8 mouse cellular contexts compared by ENCODE assay signal in genomic region chr11:29714789-29715188, GRCm38 (mm10). TPM values are rescaled to one million over a fixed set of nuclear protein-coding genes. Genes with fewer than 3 reads are reported as not detected.
DNase-seq lines count a peak whose midpoint lies in the region; ATAC-seq and TF ChIP-seq lines count a peak whose summit lies in the region.
"Had no signal": no experiment of that assay in that cellular context is flagged by ENCODE, and none has a peak within 500 bp of the region (broad histone marks: within the 10 kb centered on the region; RNA-seq: fewer than 3 reads in every experiment).

No protein-coding gene starts in this region.

- H3K9ac ChIP-seq in intestine, postnatal 0 days (ENCODE audit: low read depth, low read length): no peak overlapping the region
- no peak overlapping the region for H3K9ac ChIP-seq in intestine, embryonic 15.5 days

- H3K27ac ChIP-seq in intestine, postnatal 0 days (ENCODE audit: low read depth, low read length): no peak overlapping the region
- no peak overlapping the region for H3K27ac ChIP-seq in intestine, embryonic 15.5 days
- no peak overlapping the region for H3K27ac ChIP-seq in cortical plate, adult 2 months (ENCODE audit: insufficient read depth, low read length)

- no peaks in the 10 kb centered on the region for H3K27me3 ChIP-seq in intestine, postnatal 0 days (replicated peaks; ENCODE audit: control insufficient read depth, insufficient read depth, low read length)
- no peaks in the 10 kb centered on the region for H3K27me3 ChIP-seq in intestine, embryonic 15.5 days (replicated peaks)
- H3K27me3 ChIP-seq: megakaryocyte, embryonic 14.5 days had no signal

- 0 out of 2 replicates have a peak, but pooled peaks cover 4% of the 10 kb centered on the region for H3K4me1 ChIP-seq in intestine, postnatal 0 days (replicated peaks; ENCODE audit: control insufficient read depth, insufficient read depth, low read length)
- peaks cover 5% of the 10 kb centered on the region for H3K4me1 ChIP-seq in intestine, embryonic 15.5 days (replicated peaks)
- H3K4me1 ChIP-seq in cortical plate, adult 2 months (ENCODE audit: control insufficient read depth, insufficient read depth, low read length): no peaks in the 10 kb centered on the region

- DNase-seq in thymus, postnatal 14 days: peak; percentile 17
- DNase-seq in thymus, postnatal 4 days: no peak
- no peak for DNase-seq in natural killer cell, adult 2 months (ENCODE audit: low spot score in 2 of 2)
- DNase-seq in spleen, postnatal 10 days (ENCODE audit: low spot score in 2 of 2): no peak

- ATAC-seq in intestine, postnatal 0 days: no peak
- ATAC-seq in intestine, embryonic 15.5 days: no peak

- TF ChIP-seq CTCF in intestine, postnatal 0 days (IDR thresholded peaks at IDR 0.05; ENCODE audit: low read depth): peak; percentile 67
- peak; percentile 29; the same call in 1 of the 2 replicates for TF ChIP-seq CTCF in cortical plate, adult 2 months (IDR thresholded peaks at IDR 0.05; ENCODE audit: extremely low read depth, insufficient read depth, low read length)

- 88% methylated on average over 2 of the region's 2 CpGs for WGBS in intestine, postnatal 0 days
- 97% methylated on average over 2 of the region's 2 CpGs for WGBS in intestine, embryonic 15.5 days

- H3K36me3 ChIP-seq in intestine, postnatal 0 days (ENCODE audit: control insufficient read depth, insufficient read depth): no peaks in the 10 kb centered on the region
- no peaks in the 10 kb centered on the region for H3K36me3 ChIP-seq in intestine, embryonic 15.5 days

- H3K9me3 ChIP-seq in intestine, postnatal 0 days (ENCODE audit: control insufficient read depth): no peaks in the 10 kb centered on the region
- H3K9me3 ChIP-seq in intestine, embryonic 15.5 days: no peaks in the 10 kb centered on the region
- H3K9me3 ChIP-seq: megakaryocyte, embryonic 14.5 days had no signal

- no peak overlapping the region for H3K4me2 ChIP-seq in intestine, postnatal 0 days (replicated peaks; ENCODE audit: low read depth)
- no peak overlapping the region for H3K4me2 ChIP-seq in intestine, embryonic 15.5 days (replicated peaks)

- no peak for TF ChIP-seq POLR2A in cortical plate, adult 2 months (IDR thresholded peaks at IDR 0.05; ENCODE audit: extremely low read depth, insufficient read depth, low read length)

- H3K4me3 ChIP-seq in intestine, postnatal 0 days (ENCODE audit: low read depth, low read length): no peak overlapping the region
- no peak overlapping the region for H3K4me3 ChIP-seq in intestine, embryonic 15.5 days (replicated peaks)
- no peak overlapping the region for H3K4me3 ChIP-seq in cortical plate, adult 2 months (ENCODE audit: insufficient read depth, low read length)
- H3K4me3 ChIP-seq: megakaryocyte, embryonic 14.5 days had no signal

RNA-seq across cellular contexts. Expression of gene Rtn4, which starts 22.0 kb away (rescaled TPM):
- polyA plus RNA-seq in intestine, postnatal 0 days (2015; fragmentation: Nextera tagmentation; extraction: Ambion mirVana): 99.9 and 102 TPM in 2 replicates
- polyA plus RNA-seq in intestine, embryonic 15.5 days (2015; fragmentation: Nextera tagmentation; extraction: Ambion mirVana): 48.8 and 51.0 TPM in 2 replicates
- polyA plus RNA-seq in cortical plate, adult 2 months (2012; rRNA removed): 569 and 594 TPM in 2 replicates
